Mouse (Mus musculus): ENCODE results near the gene Gdnf. TPM values are rescaled to one million over a fixed set of nuclear protein-coding genes. Genes with fewer than 3 reads are reported as not detected.

The Gdnf gene
- polyA plus RNA-seq (2017; shearing (Covaris generic)): under 1 TPM in 1 of 2 experiments, not detected in 1; 0.14 TPM

DNA sequence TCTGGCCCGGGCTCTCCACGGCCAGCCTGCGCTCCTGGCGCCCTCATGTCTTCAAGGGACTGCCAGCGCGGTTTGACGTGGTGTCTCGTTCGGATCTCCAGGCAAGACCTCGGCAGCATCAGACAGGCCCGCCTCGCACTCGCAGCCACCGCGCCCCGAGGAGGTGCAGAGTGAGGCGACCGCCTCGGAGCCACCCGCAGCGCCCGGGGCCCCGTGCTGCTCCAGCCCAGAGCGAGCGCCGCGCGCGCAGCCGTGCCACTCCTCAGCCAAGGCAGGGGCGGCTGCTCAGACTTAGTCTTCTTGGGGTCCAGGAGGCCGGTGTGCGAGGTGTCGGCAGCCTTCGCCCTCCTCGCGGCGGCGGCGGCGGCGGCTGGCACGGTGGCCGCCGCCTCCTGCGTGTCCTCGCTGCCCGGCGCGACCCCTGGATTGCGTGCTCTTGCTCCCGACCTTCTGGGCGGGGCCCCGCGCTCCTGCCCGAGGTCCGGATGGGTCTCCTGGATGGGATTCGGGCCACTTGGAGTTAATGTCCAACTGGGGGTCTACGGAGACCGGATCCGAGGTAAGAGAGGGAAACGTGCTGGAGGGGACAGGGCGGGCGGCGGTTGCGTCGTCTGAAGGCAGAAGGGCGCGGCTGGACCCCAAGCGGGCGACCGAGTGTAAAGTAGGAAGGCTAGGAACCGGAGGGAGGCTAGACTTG, at the start of gene Gdnf:
Gdnf (plus strand) TSS at position 291 of the 697 bp plus-strand sequence.

All from activated CD4-positive, CD25-positive, alpha-beta regulatory T cell (primary cell).